Mouse (Mus musculus) forebrain, embryonic 16.5 days (tissue): ENCODE measurements around the gene Ctla4. TPM values are rescaled to one million over a fixed set of nuclear protein-coding genes. Genes with fewer than 3 reads are reported as not detected.

Experiments
- ATAC-seq: fragments of 200-750 bp; cut with Nextera tagmentation; 2 replicates; pipeline ENCODE4 v1.8.0; 2017; ENCODE audit warnings: mild to moderate bottlenecking, moderate library complexity
- H3K27ac ChIP-seq: fragments of 300-500 bp; sonication (generic); 2 replicates; pipeline ENCODE4 v1.5.1; 2014; ENCODE audit warnings: low read length, control low read depth
- H3K27me3 ChIP-seq: fragments of 300-500 bp; sonication (generic); replicated peaks from 2 replicates; pipeline ENCODE4 v1.6.1; 2014; ENCODE audit warnings: low read length; ENCODE audit not compliant: control insufficient read depth, insufficient read depth
- H3K36me3 ChIP-seq: fragments of 300-500 bp; sonication (generic); 2 replicates; pipeline ENCODE4 v1.6.1; 2014; ENCODE audit not compliant: control insufficient read depth, insufficient read depth
- H3K4me1 ChIP-seq: fragments of 300-500 bp; sonication (generic); replicated peaks from 2 replicates; pipeline ENCODE4 v1.6.1; 2014; ENCODE audit warnings: low read length; ENCODE audit not compliant: control insufficient read depth, insufficient read depth
- H3K4me2 ChIP-seq: fragments of 300-500 bp; sonication (generic); 2 replicates; pipeline ENCODE4 v1.6.1; 2014; ENCODE audit warnings: mild to moderate bottlenecking, low read length, control low read depth
- H3K4me3 ChIP-seq: fragments of 300-500 bp; sonication (generic); replicated peaks from 2 replicates; pipeline ENCODE4 v1.5.1; 2014; ENCODE audit warnings: mild to moderate bottlenecking, low read length, control low read depth
- H3K9ac ChIP-seq: fragments of 300-500 bp; sonication (generic); replicated peaks from 2 replicates; pipeline ENCODE4 v1.6.1; 2014; ENCODE audit warnings: low read depth, low read length, control low read depth
- H3K9me3 ChIP-seq: fragments of 300-500 bp; sonication (generic); 2 replicates; pipeline ENCODE4 v1.6.1; 2016; ENCODE audit warnings: low read length; ENCODE audit not compliant: control insufficient read depth
- WGBS: fragments of 180-500 bp; shearing (Covaris S2); extraction: QIAGEN DNeasy Blood & Tissue Kit; methylation state at CpG from one replicate; pipeline ENCODE4 v1.1.7; 2014; 5-methylcytosine and 5-hydroxymethylcytosine counted together
- polyA plus RNA-seq: library from polyadenylated mRNA; unstranded; fragments of >200 nt; fragmentation: Nextera tagmentation; extraction: Ambion mirVana; gene quantifications from 2 replicates; pipeline ENCODE4 v1.2.1, GENCODE M21; 2015

Ctla4 gene
- polyA plus RNA-seq, 1 experiment from 2014 or later, result not detected

GRCm38 (mm10) chr1:60952958-60953357 is 66.2 kb downstream of the Ctla4 start:
- no peak for ATAC-seq
- Histone ChIP-seq H3K4me2 (no peak overlapping the region), H3K9ac (no peak overlapping the region), H3K27me3 (no peaks in the 10 kb centered on the region), H3K4me1 (no peaks in the 10 kb centered on the region), H3K36me3 (no peaks in the 10 kb centered on the region), H3K27ac (no peak overlapping the region), H3K9me3 (no peaks in the 10 kb centered on the region), H3K4me3 (no peak overlapping the region)
- WGBS, result 79% methylated on average over 7 of the region's 7 CpGs

GRCm38 (mm10) chr1:60953686-60954085 is 66.9 kb downstream of the Ctla4 start:
- Histone ChIP-seq H3K9me3 (no peaks in the 10 kb centered on the region), H3K27me3 (no peaks in the 10 kb centered on the region), H3K9ac (no peak overlapping the region), H3K4me1 (no peaks in the 10 kb centered on the region), H3K27ac (no peak overlapping the region), H3K36me3 (no peaks in the 10 kb centered on the region), H3K4me2 (no peak overlapping the region), H3K4me3 (no peak overlapping the region)
- ATAC-seq, result no peak
- WGBS, result 97% methylated on average over 7 of the region's 7 CpGs

- H3K4me3 ChIP-seq, result no peak overlapping the region
- no peaks in the 10 kb centered on the region for H3K4me1 ChIP-seq
- H3K36me3 ChIP-seq, result no peaks in the 10 kb centered on the region
- H3K27me3 ChIP-seq, result no peaks in the 10 kb centered on the region
- no peak overlapping the region for H3K4me2 ChIP-seq
- ATAC-seq, result no peak
- 54% methylated on average over 2 of the region's 2 CpGs for WGBS
- H3K27ac ChIP-seq, result no peak overlapping the region
- H3K9ac ChIP-seq, result no peak overlapping the region
- H3K9me3 ChIP-seq, result no peaks in the 10 kb centered on the region
These were observed 68.0 kb downstream of the Ctla4 start for GRCm38 (mm10) chr1:60954759-60955158.

DNA sequence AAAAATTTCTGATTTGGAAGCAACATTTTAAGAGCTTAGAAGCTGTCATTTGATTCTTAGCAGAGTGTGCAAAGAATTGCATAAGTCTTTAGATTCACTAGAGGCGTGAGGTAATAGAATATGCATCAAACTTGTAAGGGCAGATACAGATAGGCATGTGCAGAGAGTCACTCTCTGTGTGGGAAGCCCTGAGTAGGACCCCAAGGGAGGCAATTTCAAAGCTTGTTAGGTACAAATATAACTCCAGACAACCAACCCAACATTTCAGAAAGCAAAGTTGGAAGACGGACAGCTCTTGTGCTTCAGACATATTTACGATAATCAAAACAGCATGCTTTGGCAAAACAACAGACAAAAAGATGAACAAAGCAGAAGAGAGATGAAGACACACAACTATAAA is 68.4 kb downstream of the Ctla4 start:
- no peak overlapping the region for H3K27ac ChIP-seq
- no peak for ATAC-seq
- no peak overlapping the region for H3K4me2 ChIP-seq
- H3K9me3 ChIP-seq, result no peaks in the 10 kb centered on the region
- no peak overlapping the region for H3K4me3 ChIP-seq
- no peak overlapping the region for H3K9ac ChIP-seq
- no peaks in the 10 kb centered on the region for H3K27me3 ChIP-seq
- no peaks in the 10 kb centered on the region for H3K4me1 ChIP-seq
- H3K36me3 ChIP-seq, result no peaks in the 10 kb centered on the region
- WGBS, result 93% methylated on average over 3 of the region's 3 CpGs

- ATAC-seq, result no peak
- H3K27me3 ChIP-seq, result no peaks in the 10 kb centered on the region
- H3K27ac ChIP-seq, result no peak overlapping the region
- WGBS, result 86% methylated on average over 6 of the region's 6 CpGs
- H3K9me3 ChIP-seq, result no peaks in the 10 kb centered on the region
- no peak overlapping the region for H3K4me2 ChIP-seq
- no peaks in the 10 kb centered on the region for H3K4me1 ChIP-seq
- H3K4me3 ChIP-seq, result no peak overlapping the region
- no peak overlapping the region for H3K9ac ChIP-seq
- H3K36me3 ChIP-seq, result no peaks in the 10 kb centered on the region
These were observed 69.4 kb downstream of the Ctla4 start for GRCm38 (mm10) chr1:60956196-60956595.

DNA sequence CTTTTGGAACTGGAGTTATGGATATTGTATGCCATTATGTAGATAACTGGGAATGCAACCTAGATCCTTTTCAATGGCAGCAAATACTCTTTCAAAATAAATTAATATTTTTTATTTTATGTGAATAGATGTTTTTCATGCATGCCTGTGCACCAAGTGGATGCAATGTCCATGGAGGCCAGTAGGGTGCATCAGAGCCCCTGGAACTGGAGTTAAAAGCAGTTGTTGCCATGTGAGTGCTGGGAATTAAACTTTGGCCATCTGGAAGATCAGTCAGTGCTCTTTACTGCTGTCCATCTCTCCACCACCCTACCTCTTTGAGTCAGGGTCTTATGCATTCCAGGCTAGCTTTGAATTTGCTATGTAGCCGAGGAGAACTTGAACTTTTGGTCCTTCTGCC is 71.5 kb downstream of the Ctla4 start:
- Histone ChIP-seq H3K4me1 (no peaks in the 10 kb centered on the region), H3K27ac (no peak overlapping the region), H3K9ac (no peak overlapping the region), H3K9me3 (no peaks in the 10 kb centered on the region), H3K4me2 (no peak overlapping the region), H3K27me3 (no peaks in the 10 kb centered on the region), H3K36me3 (no peaks in the 10 kb centered on the region), H3K4me3 (no peak overlapping the region)
- ATAC-seq, result no peak
- 92% methylated on average over 1 of the region's 1 CpGs for WGBS

- no peak overlapping the region for H3K9ac ChIP-seq
- no peaks in the 10 kb centered on the region for H3K4me1 ChIP-seq
- H3K36me3 ChIP-seq, result no peaks in the 10 kb centered on the region
- H3K27ac ChIP-seq, result no peak overlapping the region
- ATAC-seq, result no peak
- no peaks in the 10 kb centered on the region for H3K9me3 ChIP-seq
- no peaks in the 10 kb centered on the region for H3K27me3 ChIP-seq
- no peak overlapping the region for H3K4me2 ChIP-seq
- H3K4me3 ChIP-seq, result no peak overlapping the region
- WGBS, result 84% methylated on average over 4 of the region's 4 CpGs
These were observed 72.4 kb downstream of the Ctla4 start for GRCm38 (mm10) chr1:60959246-60959645.

DNA sequence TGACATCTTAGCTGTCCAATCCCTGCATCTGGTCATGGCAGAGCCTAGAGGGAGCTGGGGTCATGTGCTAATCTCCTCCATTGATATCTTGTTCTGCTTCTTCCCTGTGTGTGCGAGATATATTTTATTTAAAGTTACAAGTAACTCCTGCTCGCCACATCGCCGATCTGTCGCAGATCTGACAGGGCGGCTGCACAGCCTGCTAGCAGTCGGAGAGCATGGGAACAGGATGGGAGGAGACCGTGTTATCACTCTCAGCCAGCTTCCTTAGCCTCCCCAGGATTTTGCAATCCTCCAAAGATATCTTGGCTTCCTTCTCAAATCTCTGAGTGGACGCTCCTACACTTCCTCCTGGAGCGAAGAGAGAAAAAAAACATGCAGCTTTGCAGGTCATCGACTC is 73.7 kb downstream of the Ctla4 start:
- 86% methylated on average over 11 of the region's 11 CpGs for WGBS
- no peaks in the 10 kb centered on the region for H3K4me1 ChIP-seq
- H3K4me2 ChIP-seq, result no peak overlapping the region
- no peak overlapping the region for H3K9ac ChIP-seq
- H3K9me3 ChIP-seq, result no peaks in the 10 kb centered on the region
- H3K4me3 ChIP-seq, result no peak overlapping the region
- no peak for ATAC-seq
- no peak overlapping the region for H3K27ac ChIP-seq
- H3K27me3 ChIP-seq, result no peaks in the 10 kb centered on the region
- H3K36me3 ChIP-seq, result no peaks in the 10 kb centered on the region

- Histone ChIP-seq H3K4me3 (no peak overlapping the region), H3K27ac (no peak overlapping the region), H3K9me3 (no peaks in the 10 kb centered on the region), H3K36me3 (no peaks in the 10 kb centered on the region), H3K4me2 (no peak overlapping the region), H3K27me3 (no peaks in the 10 kb centered on the region), H3K9ac (no peak overlapping the region), H3K4me1 (no peaks in the 10 kb centered on the region)
- peak; percentile 68; the same call in 1 of the 2 replicates for ATAC-seq
- 33% methylated on average over 4 of the region's 4 CpGs for whole genome bisulfite sequencing
These were observed 74.3 kb downstream of the Ctla4 start for GRCm38 (mm10) chr1:60961080-60961479.

DNA sequence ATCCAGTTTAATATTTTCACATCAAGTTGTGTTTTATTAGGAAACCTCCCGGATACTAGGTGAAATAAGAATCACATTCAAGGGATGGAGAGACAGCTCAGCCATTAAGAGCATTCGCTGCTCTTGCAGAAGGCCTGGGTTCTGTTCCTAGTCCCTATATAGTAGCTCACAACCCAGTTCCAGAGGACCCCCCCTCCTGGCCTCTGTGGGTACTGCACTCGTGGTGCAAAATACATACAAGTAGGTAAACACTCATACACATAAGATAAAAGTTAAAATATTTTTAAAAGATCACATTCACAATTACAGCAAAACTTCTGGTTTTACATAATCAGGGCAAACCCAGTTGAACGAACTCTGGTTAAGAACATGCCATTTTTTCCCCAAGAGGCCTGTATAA is 75.3 kb downstream of the Ctla4 start:
- Histone ChIP-seq H3K9ac (no peak overlapping the region), H3K4me2 (no peak overlapping the region), H3K27ac (no peak overlapping the region), H3K9me3 (no peaks in the 10 kb centered on the region), H3K36me3 (no peaks in the 10 kb centered on the region), H3K4me1 (no peaks in the 10 kb centered on the region), H3K27me3 (no peaks in the 10 kb centered on the region), H3K4me3 (no peak overlapping the region)
- 89% methylated on average over 4 of the region's 4 CpGs for WGBS
- no peak for ATAC-seq
